Mouse (Mus musculus) pancreas, adult 10 weeks (tissue): ENCODE measurements around the gene Gm9936. TPM values are rescaled to one million over a fixed set of nuclear protein-coding genes. Genes with fewer than 3 reads are reported as not detected.

Experiments
- polyA plus RNA-seq: library from polyadenylated mRNA; stranded (reverse); fragments of 350-450 nt; fragmentation: Illumina TruSeq; extraction: RNeasy Lipid Tissue Mini Kit (QIAGEN cat#74804); gene quantifications from one replicate; pipeline ENCODE4 v1.2.3, GENCODE M21; 2015; ENCODE audit warnings: low read depth, low replicate concordance; ENCODE audit not compliant: insufficient read depth

Gene Gm9936
- not detected for polyA plus RNA-seq

GRCm38 (mm10) chr5:114858582-114858981, at the start of gene Gm9936:
Gene Gm9936 (minus strand): TSS chr5:114858682.

GRCm38 (mm10) chr5:114896688-114897373, 38.3 kb upstream of the Gm9936 start, which contains the start of gene Oasl2:
Gene Oasl2 (plus strand): TSS chr5:114896936.

DNA sequence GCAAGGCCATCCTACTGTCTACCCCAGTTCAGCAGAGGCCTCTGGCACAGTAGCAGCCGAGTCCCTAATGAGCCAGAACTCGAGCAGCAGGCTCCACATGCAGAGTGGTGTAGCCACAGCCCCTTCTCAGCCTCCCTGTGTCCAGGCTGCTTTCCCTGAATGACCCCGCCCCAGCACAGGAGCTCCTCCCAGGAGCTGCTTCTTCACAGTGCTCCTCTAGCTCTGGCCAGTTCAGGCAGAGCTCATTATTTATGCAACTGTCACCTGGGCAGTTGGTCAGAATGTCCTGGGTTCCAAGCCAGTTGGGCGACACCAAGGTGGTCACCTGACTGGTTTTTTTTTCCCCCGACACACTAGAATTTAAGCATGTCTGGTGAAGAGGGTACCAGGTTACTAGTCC, 5.1 kb downstream of the Gm9936 start, which contains the start of gene 4930519G04Rik:
4930519G04Rik (plus strand) TSS at position 301 of the 400 bp plus-strand sequence.

GRCm38 (mm10) chr5:114822796-114823688, 35.4 kb downstream of the Gm9936 start, which contains the start of gene 1500011B03Rik:
Gene 1500011B03Rik (minus strand): TSS chr5:114823468.

Other genes with a start within 250 kb of the Gm9936 start
- gene Trpv4, start 200.3 kb downstream of the Gm9936 start, polyA plus RNA-seq = 3.8 TPM
- 17.2 TPM for gene Gltp, start 167.7 kb downstream of the Gm9936 start, polyA plus RNA-seq
- gene Tchp, start 150.9 kb downstream of the Gm9936 start, polyA plus RNA-seq = 6.4 TPM
- gene Ankrd13a, start 84.0 kb downstream of the Gm9936 start, polyA plus RNA-seq = 15.1 TPM
- 12.8 TPM for gene Git2, start 83.2 kb downstream of the Gm9936 start, polyA plus RNA-seq
- 3.9 TPM for gene 1500011B03Rik, start 35.2 kb downstream of the Gm9936 start, polyA plus RNA-seq
- not detected for gene 4930519G04Rik, start 5.0 kb downstream of the Gm9936 start, polyA plus RNA-seq
- gene Oasl2, start 38.3 kb upstream of the Gm9936 start, polyA plus RNA-seq = 15.2 TPM
- gene Oasl1, start 64.6 kb upstream of the Gm9936 start, polyA plus RNA-seq = 1.8 TPM
- gene 2210016L21Rik, start 83.5 kb upstream of the Gm9936 start, polyA plus RNA-seq = 8.3 TPM
- gene Hnf1a, start 112.4 kb upstream of the Gm9936 start, polyA plus RNA-seq = 1.3 TPM
- gene Sppl3, start 152.5 kb upstream of the Gm9936 start, polyA plus RNA-seq = 9.8 TPM
- gene Gm10401, start 239.6 kb upstream of the Gm9936 start, polyA plus RNA-seq = not detected